Mouse (Mus musculus) lung, postnatal 0 days (tissue): Measurements from ENCODE around the gene Gm20388.

Experiments used
- CTCF ChIP-seq: IDR thresholded peaks from 2 replicates; pipeline ENCODE4 v1.5.1; 2016; ENCODE audit warnings: antibody characterized with exemption, mild to moderate bottlenecking
- EP300 ChIP-seq: IDR thresholded peaks from 2 replicates; pipeline ENCODE4 v1.6.1; 2016; ENCODE audit warnings: antibody characterized with exemption, mild to moderate bottlenecking, control low read depth

- TF ChIP-seq CTCF (no peak), EP300 (no peak)
Observed at GRCm38 (mm10) chr8:120191633-120192032, 281.0 kb downstream of the Gm20388 start.
